Mouse (Mus musculus) heart, postnatal 0 days (tissue): ENCODE results near the gene 1700067P10Rik. TPM values are rescaled to one million over a fixed set of nuclear protein-coding genes. Genes with fewer than 3 reads are reported as not detected.

ENCODE experiments used
- ATAC-seq: fragments of 200-750 bp; cut with Nextera tagmentation; 2 replicates; pipeline ENCODE4 v1.8.0; 2017; ENCODE audit warnings: low read depth, moderate number of reproducible peaks, moderate library complexity; ENCODE audit not compliant: insufficient read depth
- DNase-seq: peaks from one replicate; pipeline ENCODE4 v3.0.0-alpha.2; 2016; ENCODE audit warnings: low spot score
- H3K27ac ChIP-seq: fragments of 300-500 bp; sonication (generic); 2 replicates; pipeline ENCODE4 v1.5.1; 2014; ENCODE audit warnings: low read depth, mild to moderate bottlenecking
- H3K27me3 ChIP-seq: fragments of 300-500 bp; sonication (generic); 2 replicates; pipeline ENCODE4 v1.6.1; 2014; ENCODE audit warnings: low read length, mixed read lengths; ENCODE audit not compliant: control insufficient read depth, insufficient read depth
- H3K36me3 ChIP-seq: fragments of 300-500 bp; sonication (generic); replicated peaks from 2 replicates; pipeline ENCODE4 v1.6.1; 2014; ENCODE audit warnings: low read length, mixed read lengths; ENCODE audit not compliant: control insufficient read depth, insufficient read depth
- H3K4me1 ChIP-seq: fragments of 300-500 bp; sonication (generic); 2 replicates; pipeline ENCODE4 v1.6.1; 2014; ENCODE audit warnings: antibody characterized with exemption; ENCODE audit not compliant: control insufficient read depth, insufficient read depth
- H3K4me2 ChIP-seq: fragments of 300-500 bp; sonication (generic); 2 replicates; pipeline ENCODE4 v1.6.1; 2014; ENCODE audit warnings: low read depth, mild to moderate bottlenecking, low read length, moderate library complexity
- H3K4me3 ChIP-seq: fragments of 300-500 bp; sonication (generic); 2 replicates; pipeline ENCODE4 v1.5.1; 2014; ENCODE audit warnings: low read depth, low read length
- H3K9ac ChIP-seq: fragments of 300-500 bp; sonication (generic); replicated peaks from 2 replicates; pipeline ENCODE4 v1.6.1; 2014; ENCODE audit warnings: low read depth, low read length, mixed read lengths
- H3K9me3 ChIP-seq: fragments of 300-500 bp; sonication (generic); replicated peaks from 2 replicates; pipeline ENCODE4 v1.6.1; 2016; ENCODE audit warnings: low read length; ENCODE audit not compliant: control insufficient read depth
- CTCF ChIP-seq: IDR thresholded peaks from 2 replicates; pipeline ENCODE4 v1.5.1; 2016; ENCODE audit warnings: antibody characterized with exemption, control low read depth, low read depth
- EP300 ChIP-seq: IDR thresholded peaks from 2 replicates; pipeline ENCODE4 v1.6.1; 2016; ENCODE audit warnings: antibody characterized with exemption, low read depth
- WGBS: fragments of 180-500 bp; shearing (Covaris S2); extraction: QIAGEN DNeasy Blood & Tissue Kit; methylation state at CpG from one replicate; pipeline ENCODE4 v1.1.7; 2014; 5-methylcytosine and 5-hydroxymethylcytosine counted together
- polyA plus RNA-seq: library from polyadenylated mRNA; unstranded; fragments of >200 nt; fragmentation: Nextera tagmentation; extraction: Ambion mirVana; gene quantifications from 2 replicates; pipeline ENCODE4 v1.2.1, GENCODE M21; 2015
- total RNA-seq: library from RNA; depleted of rRNA; stranded (reverse); fragments of >200 nt; gene quantifications from 2 replicates; pipeline ENCODE4 v1.2.3, GENCODE M21; 2014; ENCODE audit warnings: low replicate concordance; rRNA removed

The 1700067P10Rik gene
- total and polyA plus RNA-seq, 2 experiments from 2014 or later = not detected

GRCm38 (mm10) chr17:48132810-48133209, 43.7 kb downstream of the 1700067P10Rik start:
- 78% methylated on average over 2 of the region's 2 CpGs for WGBS
- Histone ChIP-seq H3K4me1 (no peaks in the 10 kb centered on the region), H3K4me2 (no peak overlapping the region), H3K36me3 (no peaks in the 10 kb centered on the region), H3K9me3 (no peaks in the 10 kb centered on the region), H3K27me3 (no peaks in the 10 kb centered on the region), H3K4me3 (no peak overlapping the region), H3K9ac (no peak overlapping the region), H3K27ac (no peak overlapping the region)
- no peak for TF ChIP-seq EP300
- TF ChIP-seq CTCF = no peak
- ATAC-seq = no peak
- DNase-seq = no peak

Other genes with a start within 250 kb of the 1700067P10Rik start
- gene Foxp4, start 164.7 kb upstream of the 1700067P10Rik start, total RNA-seq = 14.2 and 21.0 TPM in 2 replicates
- gene Foxp4, start 164.7 kb upstream of the 1700067P10Rik start, polyA plus RNA-seq = 3.3 and 4.1 TPM in 2 replicates
- not detected in 2 replicates for gene 1700122O11Rik, start 51.0 kb upstream of the 1700067P10Rik start, total RNA-seq
- gene 1700122O11Rik, start 51.0 kb upstream of the 1700067P10Rik start, polyA plus RNA-seq = not detected in 2 replicates
- gene 9830107B12Rik, start 56.9 kb downstream of the 1700067P10Rik start, total RNA-seq = not detected in 2 replicates
- gene 9830107B12Rik, start 56.9 kb downstream of the 1700067P10Rik start, polyA plus RNA-seq = 0.08 TPM in 1 of 2 replicates, not detected in the other
- not detected in 2 replicates for gene A530064D06Rik, start 78.0 kb downstream of the 1700067P10Rik start, total RNA-seq
- gene A530064D06Rik, start 78.0 kb downstream of the 1700067P10Rik start, polyA plus RNA-seq = 0.08 and 0.23 TPM in 2 replicates
- 1.6 TPM in 1 of 2 replicates, not detected in the other for gene Trem1, start 143.4 kb downstream of the 1700067P10Rik start, total RNA-seq
- gene Trem1, start 143.4 kb downstream of the 1700067P10Rik start, polyA plus RNA-seq = 0.04 TPM in 2 replicates
- gene Trem3, start 158.5 kb downstream of the 1700067P10Rik start, total RNA-seq = not detected in 2 replicates
- gene Trem3, start 158.5 kb downstream of the 1700067P10Rik start, polyA plus RNA-seq = 0.11 and 0.15 TPM in 2 replicates
- gene Treml4, start 175.0 kb downstream of the 1700067P10Rik start, total RNA-seq = 0.19 TPM in 1 of 2 replicates, not detected in the other
- 0.36 and 0.44 TPM in 2 replicates for gene Treml4, start 175.0 kb downstream of the 1700067P10Rik start, polyA plus RNA-seq
- gene Treml2, start 210.2 kb downstream of the 1700067P10Rik start, total RNA-seq = 0.15 and 7.9 TPM in 2 replicates
- gene Treml2, start 210.2 kb downstream of the 1700067P10Rik start, polyA plus RNA-seq = not detected in 2 replicates
- 0.23 and 0.31 TPM in 2 replicates for gene B430306N03Rik, start 226.8 kb downstream of the 1700067P10Rik start, total RNA-seq
- 0.16 and 0.18 TPM in 2 replicates for gene B430306N03Rik, start 226.8 kb downstream of the 1700067P10Rik start, polyA plus RNA-seq